In the genomic region with DNA sequence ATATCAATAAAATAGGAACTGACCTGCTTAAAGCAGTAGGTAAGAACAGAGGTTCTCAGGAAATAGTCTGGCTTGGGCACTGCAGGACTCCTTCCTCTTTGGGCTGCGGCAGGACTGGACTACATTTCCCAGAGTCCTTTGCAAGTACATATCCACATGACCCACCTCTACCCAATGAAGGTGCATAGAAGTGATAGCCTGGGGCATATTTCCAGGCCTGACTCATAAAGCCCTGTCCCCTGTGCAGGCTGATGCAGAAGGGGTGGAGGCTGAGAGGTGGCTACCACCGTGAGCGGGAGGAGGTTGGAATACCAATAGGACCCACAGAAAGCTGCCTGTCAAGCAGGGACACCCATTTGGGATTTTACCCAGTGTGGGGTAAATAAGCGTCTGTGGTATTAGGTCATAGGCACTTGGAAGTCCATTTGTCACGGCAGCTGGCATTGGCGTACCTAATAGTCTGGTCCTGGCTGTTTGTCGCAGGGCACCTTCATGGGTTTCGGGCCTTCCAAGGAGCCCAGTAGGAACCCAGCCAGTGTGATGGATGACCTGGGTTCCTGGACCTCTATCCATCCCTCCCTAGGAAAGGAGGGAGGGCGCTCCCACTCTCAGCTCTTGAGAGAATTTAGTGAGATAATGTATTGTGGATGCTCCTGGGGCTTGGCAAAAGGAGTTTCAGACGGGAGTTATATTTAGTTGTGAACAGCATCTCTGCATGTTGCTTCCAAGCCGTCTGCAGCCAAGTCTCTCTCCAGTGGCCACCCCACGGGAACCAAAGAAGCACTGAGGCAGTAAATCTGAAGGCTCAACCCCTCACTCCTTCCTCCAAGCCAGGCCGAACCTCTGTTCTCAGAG, we compare ENCODE assay signal across 7 mouse cellular contexts.
A peak's percentile ranks its signal among the peaks of the same experiment; 100 is the strongest.
DNase-seq lines count a peak whose midpoint lies in the region; ATAC-seq and TF ChIP-seq lines count a peak whose summit lies in the region.

No protein-coding gene starts in this region.

- no peak overlapping the region for H3K4me3 ChIP-seq in hindbrain, embryonic 12.5 days
- H3K4me3 ChIP-seq in lung, adult 2 months (replicated peaks; ENCODE audit: extremely low read depth, low read depth, low read length) = no peak overlapping the region

- no peaks in the 10 kb centered on the region for H3K36me3 ChIP-seq in hindbrain, embryonic 12.5 days

- H3K27ac ChIP-seq in hindbrain, embryonic 12.5 days = no peak overlapping the region

- 0 out of 2 replicates have a peak, but pooled peaks cover 2% of the 10 kb centered on the region for H3K4me1 ChIP-seq in hindbrain, embryonic 12.5 days
- no peaks in the 10 kb centered on the region for H3K4me1 ChIP-seq in lung, adult 2 months (ENCODE audit: control insufficient read depth, insufficient read depth, low read length)

- peak; percentile 94 for ATAC-seq in hindbrain, embryonic 12.5 days (ENCODE audit: low FRiP score)

- no peaks in the 10 kb centered on the region for H3K9me3 ChIP-seq in hindbrain, embryonic 12.5 days (replicated peaks)

- peaks cover 3% of the 10 kb centered on the region; the same call in 1 of the 2 replicates for H3K27me3 ChIP-seq in hindbrain, embryonic 12.5 days

- H3K4me2 ChIP-seq in hindbrain, embryonic 12.5 days (replicated peaks) = no peak overlapping the region

- WGBS in hindbrain, embryonic 12.5 days = 64% methylated on average over 13 of the region's 13 CpGs
- WGBS in lung, adult 2 months = 71% methylated on average over 13 of the region's 13 CpGs

- peak; percentile 9; the same call in 1 of the 2 replicates for TF ChIP-seq POLR2A in lung, adult 2 months (IDR thresholded peaks at IDR 0.05; ENCODE audit: borderline replicate concordance, extremely low read depth, low read depth, low read length)

- no peak overlapping the region for H3K9ac ChIP-seq in hindbrain, embryonic 12.5 days

- TF ChIP-seq CTCF in lung, adult 2 months (IDR thresholded peaks at IDR 0.05; ENCODE audit: insufficient read depth, low read length) = no peak

- DNase-seq in ZHBTc4 (ENCODE audit: low read depth, low spot score) = peak; percentile 96
- DNase-seq in cerebellum, postnatal 10 days = peak; percentile 87 to 90
- peak; percentile 51 to 63 for DNase-seq in frontal cortex, postnatal 14 days (ENCODE audit: low spot score in 2 of 2)
- peak; percentile 71 for DNase-seq in layer of hippocampus, adult 9-10 months (ENCODE audit: low spot score)
- DNase-seq in lung, adult 2 months = peak; percentile 26
- DNase-seq in retina, postnatal 1 day = peak; percentile 87

Comparison
In these comparisons a context has a peak if more than half of its experiments do, and no peak if none do; other contexts are left out.
1. DNase-seq: peak in every context shown above with its lines; median percentile 96 in ZHBTc4; 88 in cerebellum, postnatal 10 days; 87 in retina, postnatal 1 day; 71 in layer of hippocampus, adult 9-10 months; 57 in frontal cortex, postnatal 14 days; 26 in lung, adult 2 months.